Mouse (Mus musculus) activated CD4-positive, CD25-positive, alpha-beta regulatory T cell, adult 4 months (primary cell): ENCODE results near the gene Lingo1. TPM values are rescaled to one million over a fixed set of nuclear protein-coding genes. Genes with fewer than 3 reads are reported as not detected.

Experiments
- ATAC-seq: one replicate; pipeline ENCODE4 v1.8.0; 2017
- polyA plus RNA-seq, 2 experiments: library from polyadenylated mRNA; unstranded; fragments of 100-300 nt; shearing (Covaris generic); gene quantifications; one replicate each; pipeline ENCODE4 v1.2.1; 2017

Gene Lingo1
- polyA plus RNA-seq, 2 experiments from 2014 or later = not detected

DNA sequence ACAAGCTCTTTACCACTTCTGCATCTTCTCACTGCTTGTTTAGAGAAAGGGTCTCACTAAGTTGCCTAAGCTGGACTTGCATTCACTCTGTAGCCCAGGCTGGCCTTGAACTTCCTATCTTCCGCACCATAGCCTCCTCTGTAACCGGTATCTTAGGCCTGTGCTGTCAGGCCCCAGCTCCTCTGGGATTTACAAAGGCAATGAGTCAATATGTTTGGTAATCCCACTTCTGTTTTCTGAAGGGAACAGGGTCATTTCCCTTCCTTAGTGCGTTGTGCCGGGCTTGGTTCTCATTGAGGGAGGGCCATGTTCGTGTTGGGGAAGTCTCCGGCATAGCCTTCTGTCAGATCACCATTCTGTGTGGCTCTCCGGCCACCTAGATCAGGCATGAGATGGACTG, 203.6 kb downstream of the Lingo1 start:
- ATAC-seq = no peak

DNA sequence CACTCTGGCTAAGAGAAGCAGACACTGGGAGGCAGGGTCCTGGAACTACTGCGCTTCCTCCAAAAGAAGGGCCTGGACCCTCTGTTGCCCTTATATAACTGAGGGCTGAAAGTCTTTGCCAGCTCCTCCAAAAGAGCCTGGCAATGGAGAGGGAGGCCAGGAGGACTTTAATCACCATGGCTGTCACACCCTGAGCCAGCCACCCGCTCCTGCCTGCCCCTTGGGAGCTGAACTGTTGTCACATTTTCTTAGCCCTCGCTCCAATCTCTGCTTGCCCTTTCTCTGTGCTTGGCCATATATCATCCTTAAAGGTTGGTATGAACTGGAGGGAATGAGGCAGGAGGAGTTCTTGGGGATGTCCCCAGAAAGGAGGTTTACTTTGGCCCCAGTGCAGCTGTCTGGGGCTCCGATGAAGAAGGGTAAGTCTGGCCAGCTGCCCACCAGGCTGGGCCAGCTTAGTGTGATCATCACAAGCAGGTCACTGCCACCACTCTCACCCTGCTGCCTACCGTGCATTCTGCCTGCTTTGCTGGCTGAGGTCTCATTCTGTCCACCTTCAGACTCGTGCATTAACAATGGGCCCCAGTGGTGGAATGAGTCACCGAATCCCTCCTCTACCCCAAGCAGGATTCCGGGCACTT, 204.9 kb downstream of the Lingo1 start:
- no peak for ATAC-seq

DNA sequence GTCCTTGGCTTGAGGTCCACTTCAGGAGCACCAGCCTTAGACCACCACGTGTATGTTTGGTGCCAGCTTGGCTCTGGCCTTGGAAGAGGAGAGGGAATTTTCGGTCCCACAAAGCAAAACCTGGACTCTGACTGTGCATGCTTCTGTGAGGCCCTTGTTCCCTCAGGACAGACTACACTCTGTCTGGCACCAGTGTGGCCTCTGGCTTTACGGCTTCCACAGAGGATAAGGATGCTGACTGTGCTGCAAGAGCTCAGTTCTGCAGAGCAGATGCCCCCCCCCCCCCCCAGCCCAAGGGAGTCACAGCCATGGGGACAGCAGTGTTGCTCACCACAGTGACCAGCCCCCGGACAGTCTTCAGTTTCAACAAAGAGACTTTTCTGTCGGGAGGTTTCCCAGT, 206.5 kb downstream of the Lingo1 start:
- ATAC-seq = no peak

DNA sequence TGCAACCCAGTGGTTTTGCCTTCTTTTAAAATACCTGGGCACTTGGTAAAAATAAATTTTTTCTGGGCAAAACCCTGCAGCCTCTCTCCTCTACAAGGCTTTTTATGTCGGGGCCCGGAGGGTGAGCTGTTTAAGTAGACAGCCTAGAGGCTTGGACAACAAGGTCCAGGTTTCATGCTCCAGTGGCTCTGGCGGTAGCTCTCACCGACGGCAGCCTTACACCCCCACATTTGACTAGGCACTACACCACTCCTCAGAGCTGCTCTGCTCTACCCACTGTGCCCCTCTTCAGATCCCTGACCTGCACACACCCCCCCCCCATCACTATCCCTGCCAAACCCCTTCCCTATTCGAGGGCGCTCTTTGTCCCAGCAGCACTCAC, 212.2 kb downstream of the Lingo1 start:
- ATAC-seq = no peak

DNA sequence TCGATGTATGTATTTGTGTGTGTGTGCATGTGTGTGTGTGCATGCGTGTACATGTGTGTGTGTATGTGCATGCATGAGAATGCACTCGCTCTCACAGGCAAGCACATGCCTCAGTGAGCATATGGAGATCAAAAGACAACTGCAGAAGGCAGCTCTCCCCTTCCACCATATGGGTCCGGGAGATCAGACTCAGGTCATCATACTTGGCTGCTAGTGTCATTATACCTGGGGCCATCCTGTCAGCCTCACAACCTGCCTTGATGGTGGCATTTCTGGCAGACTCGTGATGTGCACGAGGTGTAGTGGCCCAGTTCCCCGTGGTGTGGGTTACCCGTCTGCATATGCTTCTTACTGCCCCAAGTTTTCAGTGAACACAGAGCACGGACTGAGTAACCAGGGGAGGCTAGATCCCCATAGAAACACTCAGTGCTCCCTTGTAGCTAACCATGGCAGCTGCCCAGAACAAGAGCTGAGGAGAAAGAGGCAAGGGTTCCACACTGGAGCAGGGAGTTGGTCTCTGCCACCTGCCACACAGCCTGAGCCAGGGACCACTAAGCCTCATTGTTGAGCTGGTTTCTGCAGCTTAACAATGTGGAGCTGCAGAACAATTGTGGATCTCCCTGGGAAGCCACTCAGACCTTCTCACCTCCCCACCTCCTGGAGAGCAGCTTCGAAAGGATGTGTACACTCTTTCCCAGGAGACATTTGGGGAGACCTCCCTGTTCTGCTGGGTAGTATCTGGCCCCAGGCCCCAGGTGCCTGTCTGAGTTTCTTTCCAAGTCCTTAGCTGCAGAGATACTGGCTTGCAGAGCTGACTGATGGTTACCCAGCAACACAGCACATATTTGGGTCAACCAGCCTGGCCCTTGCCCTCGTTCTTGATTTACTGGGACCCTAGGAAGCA, 212.9 kb downstream of the Lingo1 start:
- ATAC-seq = no peak

DNA sequence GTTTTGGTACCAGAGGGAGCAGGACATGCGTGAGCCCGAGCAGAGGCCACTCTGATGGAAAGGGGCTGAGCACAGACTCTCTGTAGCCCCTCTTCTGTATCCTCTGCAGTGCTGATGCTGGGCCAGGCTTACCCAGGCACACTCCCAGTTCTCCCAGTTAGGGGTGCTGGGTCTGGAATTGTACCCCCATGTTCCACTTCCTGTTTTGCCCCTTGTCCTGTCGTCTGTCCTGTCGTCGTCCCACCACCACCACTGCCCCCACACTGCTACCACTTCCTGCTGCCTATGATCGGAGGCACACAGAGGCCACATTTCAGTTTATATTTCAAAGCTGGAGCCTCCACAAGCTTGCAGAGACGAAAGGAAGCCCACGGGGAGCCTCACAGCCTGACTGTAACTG, 213.6 kb downstream of the Lingo1 start:
- ATAC-seq = no peak

DNA sequence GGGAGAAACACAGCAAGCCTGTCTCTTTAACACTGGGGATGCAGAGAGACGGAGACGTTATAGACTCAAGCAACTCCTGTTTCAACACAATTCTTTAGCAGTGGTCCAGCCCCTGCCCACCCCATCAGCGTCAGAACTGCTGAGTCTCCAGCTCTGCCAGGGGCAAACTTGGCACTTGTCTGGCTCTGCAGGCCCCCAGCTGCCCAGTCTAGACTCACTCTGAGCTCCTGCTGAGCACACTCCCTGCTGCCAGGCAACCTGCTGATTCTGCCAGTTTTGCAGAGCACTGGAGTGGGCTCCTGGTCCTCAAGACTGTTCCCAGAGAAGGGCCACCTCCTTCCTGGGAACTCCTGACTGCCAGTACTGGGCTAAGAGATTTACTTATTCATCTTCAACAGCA, 214.6 kb downstream of the Lingo1 start:
- ATAC-seq = no peak

DNA sequence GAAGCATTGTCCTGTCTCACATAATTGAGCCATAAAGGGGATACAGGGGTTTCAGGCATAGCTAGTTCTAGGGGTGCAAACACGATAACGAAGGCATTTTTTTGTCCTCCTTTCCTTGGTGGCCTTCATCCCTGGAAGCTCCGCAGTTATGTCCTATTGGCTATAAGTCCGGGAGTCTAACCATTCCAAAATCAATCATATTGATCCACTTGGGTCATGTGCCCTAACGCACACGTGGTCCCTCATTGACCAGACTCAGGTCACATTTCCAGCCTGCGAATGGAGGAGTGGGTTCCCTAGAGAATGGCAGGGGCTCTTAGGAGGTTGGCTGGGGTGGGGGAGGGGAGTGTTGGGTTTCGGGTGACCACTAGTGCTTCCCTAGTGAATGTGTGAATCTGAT, 215.3 kb downstream of the Lingo1 start:
- ATAC-seq = no peak

DNA sequence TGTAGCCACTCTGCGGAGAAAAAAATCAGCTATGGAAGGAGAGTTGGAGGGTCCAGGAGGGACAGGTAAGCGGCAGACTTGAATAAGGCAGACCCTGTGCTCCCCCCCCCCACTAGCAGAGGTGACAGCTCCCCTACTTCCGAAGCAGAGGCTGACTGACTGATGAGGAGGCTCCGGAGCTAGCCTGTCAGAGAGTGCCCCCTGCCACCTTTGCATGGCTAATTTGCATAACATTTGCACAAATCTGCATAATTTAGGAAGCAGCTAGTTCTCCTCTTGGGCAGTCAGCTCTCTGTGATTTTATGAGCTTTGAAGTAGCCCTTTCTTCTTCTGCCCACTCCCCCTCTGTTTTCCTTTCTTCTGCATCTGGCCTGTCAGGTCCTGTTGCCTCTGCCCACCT, 216.2 kb downstream of the Lingo1 start:
- no peak for ATAC-seq

DNA sequence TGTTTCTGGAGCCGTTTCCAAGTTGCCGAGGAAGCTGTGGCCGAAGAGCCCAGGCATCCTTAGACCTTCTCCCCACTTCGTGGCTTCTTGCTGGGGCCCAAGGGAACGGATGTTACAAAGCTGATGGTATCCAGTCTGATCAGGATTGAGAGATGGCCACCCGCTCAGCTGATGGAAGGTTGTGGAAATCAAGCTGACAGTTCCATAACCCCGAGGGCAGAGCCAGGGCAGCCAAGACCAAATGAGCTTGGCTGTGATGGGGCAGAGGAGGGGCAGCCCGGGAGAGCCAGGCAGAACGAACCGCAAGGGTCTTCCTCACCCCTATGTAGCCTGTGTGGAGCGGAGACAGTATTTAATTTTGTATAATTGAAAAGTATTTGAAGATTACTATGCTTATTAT, 218.9 kb downstream of the Lingo1 start:
- ATAC-seq = no peak

DNA sequence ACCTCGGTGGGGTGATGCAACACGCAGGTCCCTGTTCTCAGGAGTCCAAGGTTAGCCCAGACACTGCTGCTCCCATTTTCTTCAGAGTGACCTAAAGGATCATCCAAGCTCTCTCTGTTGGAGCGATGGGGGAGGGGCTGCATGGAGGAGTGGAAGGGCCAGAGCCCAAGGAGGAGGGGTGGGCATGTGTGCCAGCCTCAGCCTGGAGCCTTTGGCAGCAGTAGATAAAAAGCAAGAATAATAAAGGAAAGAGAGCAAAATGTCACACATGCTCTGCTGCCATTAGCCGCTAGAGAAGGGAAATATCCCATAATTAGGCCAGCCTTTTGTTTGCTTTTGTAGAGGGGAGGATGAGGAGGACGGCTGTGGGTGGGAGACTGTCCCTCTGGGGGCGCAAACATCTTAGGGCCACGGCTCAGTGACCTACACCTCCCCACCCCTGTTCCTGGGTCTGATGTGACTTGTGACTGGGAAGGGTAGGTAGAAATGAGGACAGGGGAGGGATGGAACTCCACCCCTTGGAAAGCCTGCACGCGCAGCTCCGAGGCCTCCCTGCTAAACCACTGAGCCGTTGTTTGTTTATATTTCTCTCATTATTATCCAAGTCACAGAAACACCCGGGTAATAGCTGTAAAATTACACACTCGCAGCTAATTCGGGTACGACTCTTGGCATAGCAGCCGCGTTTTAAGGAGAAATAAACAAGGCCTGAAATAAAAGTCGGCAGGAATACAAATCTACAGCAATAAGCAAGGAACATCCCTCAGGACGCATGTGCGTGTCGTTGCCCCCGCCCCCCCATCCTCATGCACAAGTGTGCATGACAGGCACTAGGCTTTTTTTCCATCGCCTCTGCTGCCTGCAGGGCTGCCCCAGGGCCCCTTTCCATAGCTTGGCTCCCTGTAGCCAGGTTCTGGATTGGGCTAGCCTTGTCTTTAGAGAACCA, 223.5 kb downstream of the Lingo1 start:
- no peak for ATAC-seq

Other genes with a start within 250 kb of the Lingo1 start
- gene Odf3l1, start 68.2 kb upstream of the Lingo1 start, polyA plus RNA-seq = not detected
- under 1 TPM in 1 of 2 experiments, not detected in 1; 0.33 TPM for gene Cspg4, start 68.6 kb upstream of the Lingo1 start, polyA plus RNA-seq
- gene Snx33, start 131.9 kb upstream of the Lingo1 start, polyA plus RNA-seq = 1 to 10 TPM; 3.1 to 5.2 TPM
- gene Imp3, start 141.0 kb upstream of the Lingo1 start, polyA plus RNA-seq = 10 to 100 TPM; 54.8 to 68.4 TPM
- gene Snupn, start 154.4 kb upstream of the Lingo1 start, polyA plus RNA-seq = 10 to 100 TPM; 16.2 to 21.2 TPM
- gene Ptpn9, start 198.5 kb upstream of the Lingo1 start, polyA plus RNA-seq = 1 to 10 TPM; 3.5 to 4.1 TPM